Mouse (Mus musculus): ENCODE data around the gene Gal.

Gene Gal

DNA sequence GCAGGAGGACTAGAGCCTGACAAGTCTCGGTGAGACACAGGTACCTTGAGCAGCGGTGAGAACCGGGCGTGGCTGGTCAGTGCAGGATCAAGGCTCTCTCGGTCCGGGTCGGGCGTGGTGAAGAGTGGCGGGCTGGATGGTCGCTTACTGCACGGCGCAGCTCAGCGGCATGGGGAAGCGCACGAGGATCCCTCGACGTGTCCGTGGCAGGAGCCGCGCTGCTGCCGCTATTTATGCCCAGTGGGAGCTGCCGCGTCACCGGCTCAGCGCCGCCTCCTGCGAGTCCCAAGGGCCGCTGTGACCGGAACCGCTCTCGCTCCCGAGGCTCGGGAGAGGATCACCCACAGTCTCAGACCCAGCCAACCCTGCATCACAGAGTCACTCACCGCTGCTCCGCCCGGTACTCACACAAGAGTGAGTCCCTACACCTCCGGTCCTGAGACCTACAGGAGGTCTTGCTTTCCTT lies at the start of gene Gal:
Gene Gal, minus strand, starts transcription at position 277 of the 466 bp plus-strand sequence.
- CTCF ChIA-PET: no interaction called here

DNA sequence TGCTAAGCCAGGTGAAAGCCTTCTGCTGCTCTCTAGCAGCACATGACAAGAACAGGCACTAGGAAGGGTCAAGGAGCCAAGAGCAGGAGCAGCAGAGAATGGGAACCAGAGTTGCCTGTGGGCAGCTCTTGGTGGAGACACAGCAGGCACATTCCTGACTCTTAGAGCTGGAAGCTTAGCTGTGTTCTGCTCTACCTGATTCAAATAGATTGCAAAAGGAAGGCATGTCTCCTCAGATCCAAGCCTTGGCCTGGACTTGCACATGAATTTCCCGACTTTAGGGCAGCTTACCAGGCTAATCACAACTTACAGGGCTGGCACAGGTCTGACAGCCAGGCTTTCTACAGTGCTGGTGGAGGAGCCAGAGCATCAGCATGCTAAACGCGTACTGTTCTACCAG lies 45.6 kb upstream of the Gal start:
- CTCF ChIA-PET: no interaction called here

- CTCF ChIA-PET: no interaction called here
Measured at GRCm38 (mm10) chr19:3458331-3459099, 44.2 kb upstream of the Gal start.

- CTCF ChIA-PET: no interaction called here
Measured at GRCm38 (mm10) chr19:3457700-3458099, 43.4 kb upstream of the Gal start.

DNA sequence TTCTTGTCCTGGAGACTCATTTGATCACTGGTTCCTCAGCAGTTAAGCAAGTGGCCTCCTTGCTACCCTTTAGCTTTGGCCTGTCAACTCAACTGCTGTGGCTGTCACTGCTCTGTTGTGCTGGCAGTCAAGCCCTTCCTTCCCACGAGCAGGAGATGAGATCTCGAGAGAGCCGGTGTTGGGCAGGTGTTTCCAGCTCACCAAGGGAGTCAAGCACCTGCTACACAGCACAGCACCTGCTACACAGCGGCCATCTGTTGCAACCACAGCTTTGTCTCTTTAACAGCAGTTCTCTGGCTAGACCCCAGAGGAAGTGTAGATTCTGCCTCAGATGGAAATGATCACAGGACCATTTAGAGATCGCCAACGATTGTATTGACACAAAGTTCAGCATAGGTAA lies 37.3 kb upstream of the Gal start:
- CTCF ChIA-PET: no interaction called here

GRCm38 (mm10) chr19:3451170-3451569 lies 36.8 kb upstream of the Gal start:
- CTCF ChIA-PET: interaction anchor here (1.2 to 1.3 kb wide), 2 partner anchors 128 to 130 kb away, joined by 3 read pairs; partner anchors contain the start of gene Cpt1a

DNA sequence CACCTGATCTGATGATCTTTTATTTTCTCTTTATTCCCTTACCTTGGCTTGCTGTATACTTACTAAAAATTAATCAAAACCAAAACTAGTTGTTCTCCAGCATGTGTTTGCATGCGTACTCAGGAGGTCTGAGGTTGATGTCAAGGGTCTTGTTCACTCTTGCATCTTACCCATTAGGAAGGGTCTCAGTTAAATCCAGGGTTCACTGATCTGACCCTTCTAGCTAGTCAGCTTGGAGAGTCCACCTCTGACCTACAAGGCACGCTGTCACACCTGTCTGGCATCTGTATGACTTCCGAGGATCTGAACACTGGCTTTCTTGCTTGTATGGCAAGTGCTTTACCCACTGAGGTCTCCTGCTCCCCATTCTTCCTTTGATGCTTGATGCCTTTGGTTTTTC lies 36.4 kb upstream of the Gal start:
- CTCF ChIA-PET: interaction anchor here (0.7 to 1.3 kb wide), 3 partner anchors 128 to 144 kb away, joined by 3 to 4 read pairs (median 3); partner anchors contain the start of gene Cpt1a

- CTCF ChIA-PET: no interaction called here
Measured at GRCm38 (mm10) chr19:3449248-3449647, 34.9 kb upstream of the Gal start.

GRCm38 (mm10) chr19:3447348-3447747 lies 33.0 kb upstream of the Gal start:
- CTCF ChIA-PET: no interaction called here

GRCm38 (mm10) chr19:3441092-3441491 lies 26.7 kb upstream of the Gal start:
- CTCF ChIA-PET: no interaction called here

GRCm38 (mm10) chr19:3440667-3441066 lies 26.3 kb upstream of the Gal start:
- CTCF ChIA-PET: no interaction called here

DNA sequence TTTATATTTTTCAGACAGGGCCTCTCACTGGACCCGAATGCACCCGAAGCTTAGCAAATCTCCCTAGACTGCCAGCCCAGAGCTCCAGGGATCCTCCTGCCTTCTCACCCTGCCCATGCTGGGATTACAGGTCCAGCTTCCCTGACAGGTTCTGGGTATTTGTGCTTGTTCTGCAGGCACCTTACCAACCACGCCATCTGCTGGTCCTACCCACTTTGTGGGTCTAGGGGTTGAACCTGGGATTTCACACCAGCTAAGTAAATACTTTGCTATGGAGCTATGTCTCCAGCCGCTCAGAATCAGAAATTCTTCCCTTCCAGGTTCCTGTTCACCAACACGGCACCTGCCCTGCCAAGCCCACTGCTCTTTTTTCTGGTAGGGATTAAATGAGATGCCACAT lies 23.6 kb upstream of the Gal start:
- CTCF ChIA-PET: no interaction called here

GRCm38 (mm10) chr19:3436840-3437239 lies 22.5 kb upstream of the Gal start:
- CTCF ChIA-PET: no interaction called here

GRCm38 (mm10) chr19:3435824-3436223 lies 21.5 kb upstream of the Gal start:
- CTCF ChIA-PET: no interaction called here

- CTCF ChIA-PET: no interaction called here
Measured at GRCm38 (mm10) chr19:3434641-3435040, 20.3 kb upstream of the Gal start.

- CTCF ChIA-PET: no interaction called here
Measured at GRCm38 (mm10) chr19:3434124-3434523, 19.8 kb upstream of the Gal start.

GRCm38 (mm10) chr19:3431969-3432368 lies 17.6 kb upstream of the Gal start:
- CTCF ChIA-PET: no interaction called here

DNA sequence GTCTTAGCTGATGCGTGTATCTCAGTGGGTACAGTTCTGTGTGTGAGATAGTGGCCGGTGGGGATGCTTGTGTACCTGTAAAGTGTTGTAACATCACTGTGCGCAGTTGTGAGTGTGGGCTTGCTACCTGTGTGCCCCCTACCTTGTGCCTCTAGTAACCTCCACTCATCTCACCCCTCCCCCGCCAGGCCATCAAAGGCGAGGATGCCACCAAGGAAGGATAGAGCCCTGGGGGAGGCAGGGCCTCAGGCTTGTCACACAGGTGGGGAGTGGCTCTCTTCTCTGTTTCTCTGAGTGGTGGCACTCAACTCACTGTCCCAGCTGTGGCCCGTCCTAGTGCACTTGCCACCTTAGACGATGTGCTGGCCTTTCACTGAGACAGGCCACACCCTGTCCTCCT lies 16.7 kb upstream of the Gal start:
- CTCF ChIA-PET: no interaction called here

GRCm38 (mm10) chr19:3429156-3429816 lies 14.9 kb upstream of the Gal start:
- CTCF ChIA-PET: no interaction called here

- CTCF ChIA-PET: no interaction called here
Measured at GRCm38 (mm10) chr19:3428057-3428830, 13.9 kb upstream of the Gal start.

DNA sequence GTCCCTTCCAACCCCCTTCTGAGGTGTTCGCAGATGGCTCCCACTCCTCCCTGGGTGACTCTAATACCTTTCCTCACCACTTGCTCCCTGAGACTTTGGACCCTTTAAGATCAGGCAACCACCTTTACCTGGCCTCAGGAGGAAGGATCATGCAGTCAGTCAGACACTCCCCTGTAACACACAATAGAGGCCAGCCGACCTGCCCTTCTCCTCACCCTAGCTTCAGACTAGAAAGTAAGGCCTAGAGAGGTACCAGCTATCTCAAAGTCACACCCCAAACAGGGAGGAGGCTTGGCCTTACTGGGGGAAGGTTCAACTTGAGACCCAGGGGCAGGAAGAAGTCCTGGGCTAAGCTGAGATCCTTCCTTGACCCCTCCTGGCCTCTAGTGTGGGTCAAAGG lies 9.9 kb upstream of the Gal start:
- CTCF ChIA-PET: no interaction called here

DNA sequence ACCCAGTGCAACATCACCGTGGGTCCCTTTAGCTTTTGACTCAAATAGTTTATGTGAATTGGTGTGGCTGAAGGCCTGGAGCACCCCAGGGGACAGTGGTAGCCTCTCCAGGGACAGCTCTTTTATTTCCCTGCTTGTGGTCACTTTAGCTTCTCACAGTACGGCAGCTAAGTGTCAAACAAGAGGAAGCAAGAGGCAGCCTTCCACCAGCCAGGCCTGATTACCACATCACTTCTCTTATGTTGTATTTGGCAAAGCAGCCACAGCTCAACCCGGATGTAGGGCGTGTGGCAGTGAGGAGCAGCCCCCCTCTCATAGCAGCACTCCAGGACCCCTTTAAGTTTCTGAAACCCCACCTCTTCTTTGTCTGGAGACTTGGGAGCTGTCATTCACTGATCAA lies 8.6 kb upstream of the Gal start:
- CTCF ChIA-PET: no interaction called here

DNA sequence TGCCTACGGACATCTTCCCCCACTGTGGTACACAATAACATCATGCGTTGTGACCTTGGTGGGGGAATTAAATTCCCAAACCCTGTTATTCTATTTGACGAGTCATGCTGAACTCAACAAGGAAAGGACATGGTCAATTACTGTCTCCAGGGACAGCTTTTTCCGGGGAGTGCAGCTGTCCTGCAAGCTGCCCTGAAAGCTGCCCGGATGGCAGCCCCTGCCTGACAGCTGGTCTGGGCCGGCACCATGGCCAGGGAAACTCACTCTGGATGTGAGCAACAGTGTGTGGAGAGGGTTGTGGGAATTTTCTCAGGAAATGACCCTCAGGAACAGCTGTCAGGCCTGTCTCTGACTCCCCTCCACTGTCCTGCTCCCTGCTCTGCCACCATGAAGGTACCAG lies 8.1 kb upstream of the Gal start:
- CTCF ChIA-PET: no interaction called here

All from spleen, embryonic (tissue).